Mouse (Mus musculus) limb, embryonic 14.5 days (tissue): ENCODE results near the gene Akt2. TPM values are rescaled to one million over a fixed set of nuclear protein-coding genes. Genes with fewer than 3 reads are reported as not detected.

Experiments
- ATAC-seq: fragments of 200-750 bp; cut with Nextera tagmentation; 2 replicates; pipeline ENCODE4 v1.8.0; 2017; ENCODE audit warnings: low read depth, moderate number of reproducible peaks, moderate TSS enrichment; ENCODE audit not compliant: low FRiP score
- DNase-seq: peaks from one replicate; pipeline ENCODE4 v3.0.0-alpha.2; 2015; ENCODE audit warnings: low spot score
- H3K27ac ChIP-seq: fragments of 300-500 bp; sonication (generic); replicated peaks from 2 replicates; pipeline ENCODE4 v1.5.1; 2014; ENCODE audit warnings: low read depth, mild to moderate bottlenecking, low read length, moderate library complexity, mixed read lengths
- H3K27me3 ChIP-seq: fragments of 300-500 bp; sonication (generic); 2 replicates; pipeline ENCODE4 v1.6.1; 2014; ENCODE audit warnings: low read length, mixed read lengths; ENCODE audit not compliant: control insufficient read depth, insufficient read depth
- H3K36me3 ChIP-seq: fragments of 300-500 bp; sonication (generic); 2 replicates; pipeline ENCODE4 v1.6.1; 2014; ENCODE audit warnings: mild to moderate bottlenecking, low read length, moderate library complexity, mixed read lengths; ENCODE audit not compliant: control insufficient read depth, insufficient read depth
- H3K4me1 ChIP-seq: fragments of 300-500 bp; sonication (generic); 2 replicates; pipeline ENCODE4 v1.6.1; 2014; ENCODE audit warnings: antibody characterized with exemption, low read length, mixed read lengths; ENCODE audit not compliant: control insufficient read depth, insufficient read depth
- H3K4me2 ChIP-seq: fragments of 300-500 bp; sonication (generic); replicated peaks from 2 replicates; pipeline ENCODE4 v1.6.1; 2014; ENCODE audit warnings: low read depth, mild to moderate bottlenecking, low read length, moderate library complexity; ENCODE audit not compliant: severe bottlenecking
- H3K4me3 ChIP-seq: fragments of 300-500 bp; sonication (generic); replicated peaks from 2 replicates; pipeline ENCODE4 v1.5.1; 2014; ENCODE audit warnings: low read length
- H3K9ac ChIP-seq: fragments of 300-500 bp; sonication (generic); 2 replicates; pipeline ENCODE4 v1.6.1; 2014; ENCODE audit warnings: mild to moderate bottlenecking, low read depth, low read length, moderate library complexity; ENCODE audit not compliant: severe bottlenecking
- H3K9me3 ChIP-seq: fragments of 300-500 bp; sonication (generic); 2 replicates; pipeline ENCODE4 v1.6.1; 2016; ENCODE audit warnings: low read length; ENCODE audit not compliant: control insufficient read depth
- POLR2A ChIP-seq: fragments of 200-500 bp; IDR thresholded peaks from 2 replicates; pipeline ENCODE4 v1.8.0; 2012; ENCODE audit warnings: inconsistent platforms, mild to moderate bottlenecking, moderate library complexity, borderline replicate concordance; ENCODE audit not compliant: insufficient read depth, insufficient read length; ENCODE audit errors: extremely low read depth
- WGBS: fragments of 180-500 bp; shearing (Covaris S2); extraction: QIAGEN DNeasy Blood & Tissue Kit; methylation state at CpG from one replicate; pipeline ENCODE4 v1.1.7; 2014; 5-methylcytosine and 5-hydroxymethylcytosine counted together
- polyA plus RNA-seq, 2 experiments: library from polyadenylated mRNA; depleted of rRNA in 1 of 2; stranded (reverse) in 1 of 2; unstranded in 1 of 2; fragments of >200 nt; fragmentation: Nextera tagmentation in 1 of 2; extraction: Ambion mirVana in 1 of 2; gene quantifications; 2 replicates each; pipeline versions ENCODE4 v1.2.1 to v1.2.3; 2012 to 2014

Akt2 gene
- polyA plus RNA-seq, 2 experiments, result 96.6 to 112 TPM

DNA sequence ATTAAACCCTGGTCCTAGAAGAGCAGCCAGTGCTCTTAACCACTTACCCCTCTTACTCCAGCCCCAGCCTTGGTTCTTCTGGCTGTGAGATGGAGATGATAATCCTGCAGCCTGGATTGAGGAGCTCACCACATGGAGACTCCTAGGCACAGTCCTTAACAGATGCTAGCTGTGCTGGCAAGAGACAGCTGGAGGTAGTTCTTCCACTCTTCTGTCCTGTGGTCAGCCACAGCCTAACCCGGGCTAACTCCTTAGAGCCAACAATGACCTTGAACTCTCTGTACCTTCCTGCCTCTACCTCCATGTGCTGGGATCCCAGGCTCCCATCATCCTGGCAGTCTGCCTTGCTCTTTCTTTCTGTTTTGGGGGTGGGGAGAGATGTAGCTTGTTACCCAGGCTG is 30.4 kb upstream of the Akt2 start:
- no peaks in the 10 kb centered on the region for H3K4me1 ChIP-seq
- no peak overlapping the region; the same call in 1 of the 2 replicates for H3K27ac ChIP-seq
- H3K4me2 ChIP-seq, result no peak overlapping the region
- WGBS, result 92% methylated on average over 1 of the region's 1 CpGs
- no peak overlapping the region for H3K9ac ChIP-seq
- TF ChIP-seq POLR2A, result no peak
- H3K4me3 ChIP-seq, result no peak overlapping the region
- no peak for DNase-seq
- H3K27me3 ChIP-seq, result no peaks in the 10 kb centered on the region
- peaks cover 75% of the 10 kb centered on the region for H3K36me3 ChIP-seq
- no peak for ATAC-seq
- H3K9me3 ChIP-seq, result no peaks in the 10 kb centered on the region

DNA sequence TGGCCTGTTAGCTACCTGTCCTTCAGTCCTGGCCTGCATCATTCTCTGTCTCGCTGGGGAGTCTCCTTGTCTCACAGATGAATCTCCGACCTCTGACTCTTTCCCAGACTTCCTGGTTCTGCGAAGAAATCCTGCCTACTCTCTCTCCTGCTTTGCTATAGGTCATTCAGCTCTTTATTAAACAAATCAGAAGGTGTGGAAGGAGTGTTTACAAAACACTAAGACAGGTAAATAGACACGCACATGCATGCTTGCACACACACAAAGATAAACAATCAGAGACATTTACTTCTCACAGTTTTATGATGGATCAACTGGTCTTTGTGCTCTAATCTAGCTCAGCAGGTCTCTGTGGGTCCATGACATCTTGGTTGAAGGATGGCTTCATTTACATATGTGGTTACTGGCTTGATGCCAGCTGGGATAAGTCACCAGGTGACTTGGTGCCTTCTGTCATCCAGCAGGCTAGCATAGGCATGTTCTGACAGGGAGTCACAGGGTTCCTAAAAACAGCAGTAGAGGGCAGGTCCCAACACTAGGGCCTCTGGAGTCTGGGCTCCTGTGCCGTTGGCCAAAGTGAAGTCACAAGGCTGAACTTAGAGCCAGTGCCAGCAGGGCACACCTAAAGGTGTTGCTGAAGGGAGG is 21.6 kb upstream of the Akt2 start:
- peaks cover 73% of the 10 kb centered on the region for H3K36me3 ChIP-seq
- whole genome bisulfite sequencing, result 83% methylated on average over 5 of the region's 5 CpGs
- TF ChIP-seq POLR2A, result no peak
- ATAC-seq (no peak), DNase-seq (peak; percentile 21)
- H3K4me1 ChIP-seq, result no peaks in the 10 kb centered on the region
- H3K27ac ChIP-seq, result no peak overlapping the region
- H3K27me3 ChIP-seq, result no peaks in the 10 kb centered on the region
- no peak overlapping the region for H3K4me3 ChIP-seq
- H3K9ac ChIP-seq, result no peak overlapping the region
- H3K9me3 ChIP-seq, result no peaks in the 10 kb centered on the region
- no peak overlapping the region for H3K4me2 ChIP-seq

DNA sequence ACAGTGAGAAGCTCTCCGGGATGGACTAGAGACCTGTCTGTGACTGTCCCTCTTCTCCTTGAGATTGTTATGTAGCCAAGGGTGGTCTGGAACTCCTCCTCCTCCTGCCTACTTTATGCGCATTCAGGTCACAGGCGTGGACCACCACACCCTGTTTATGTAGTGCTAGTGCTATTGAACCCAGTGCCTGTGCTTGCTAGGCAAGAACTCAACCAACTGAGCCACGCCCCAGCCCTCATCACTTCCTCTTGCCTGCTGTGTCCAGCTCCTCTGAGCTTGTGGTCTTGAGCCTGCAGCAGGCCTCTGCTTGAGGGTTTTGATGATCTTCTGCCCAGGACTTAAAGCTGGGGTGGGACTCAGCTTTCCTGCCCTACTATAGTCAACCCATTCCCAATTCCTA is 19.2 kb upstream of the Akt2 start:
- H3K36me3 ChIP-seq, result peaks cover 78% of the 10 kb centered on the region
- 86% methylated on average over 4 of the region's 4 CpGs for WGBS

DNA sequence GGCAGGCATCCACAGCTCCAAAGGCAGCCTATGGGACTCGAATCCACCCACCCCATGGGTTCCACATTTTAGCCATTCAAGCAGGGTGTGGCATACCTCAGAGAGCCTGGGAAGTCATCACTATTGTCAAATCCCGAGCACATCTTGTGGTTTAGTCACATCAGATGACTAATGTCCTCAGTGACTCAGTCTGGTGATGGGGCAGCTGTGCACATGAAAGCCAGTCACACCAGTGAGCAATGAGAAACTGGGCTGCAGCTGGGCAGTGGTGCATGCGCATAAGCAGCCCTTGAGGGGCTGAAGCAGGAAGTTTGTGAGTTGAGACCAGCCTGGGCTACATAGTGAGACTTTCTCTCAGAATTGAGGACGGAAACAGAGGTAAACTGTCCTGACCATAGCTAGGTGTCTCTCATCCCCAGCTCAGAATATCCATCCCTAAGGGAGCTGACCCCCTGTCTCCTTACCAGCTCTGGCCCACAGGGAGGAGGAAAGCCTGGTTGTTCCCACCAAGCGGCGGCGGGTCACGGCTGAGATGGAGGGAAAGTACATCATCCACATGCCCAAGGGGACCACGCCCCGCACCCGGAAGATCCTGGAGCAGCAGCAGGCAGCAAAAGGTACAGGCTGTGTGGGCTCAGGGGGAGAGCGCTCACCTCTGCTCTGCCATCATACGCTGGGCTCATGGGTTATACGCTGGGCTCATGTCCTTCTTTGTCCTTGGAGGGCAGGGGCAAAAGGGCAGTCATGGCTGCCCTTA is 17.1 kb upstream of the Akt2 start:
- no peak for TF ChIP-seq POLR2A
- Histone ChIP-seq H3K4me2 (no peak overlapping the region), H3K27me3 (no peaks in the 10 kb centered on the region), H3K9ac (no peak overlapping the region), H3K9me3 (no peaks in the 10 kb centered on the region), H3K27ac (no peak overlapping the region), H3K36me3 (peaks cover 79% of the 10 kb centered on the region), H3K4me3 (no peak overlapping the region), H3K4me1 (no peaks in the 10 kb centered on the region)
- ATAC-seq (no peak), DNase-seq (no peak)
- 91% methylated on average over 14 of the region's 14 CpGs for WGBS

More for the DNA sequence above, 19.2 kb upstream of the Akt2 start:
- Histone ChIP-seq H3K4me3 (no peak overlapping the region), H3K27me3 (no peaks in the 10 kb centered on the region), H3K9ac (no peak overlapping the region), H3K4me2 (no peak overlapping the region), H3K27ac (no peak overlapping the region), H3K4me1 (no peaks in the 10 kb centered on the region), H3K9me3 (no peaks in the 10 kb centered on the region)
- no peak for DNase-seq
- ATAC-seq, result no peak
- no peak for TF ChIP-seq POLR2A

DNA sequence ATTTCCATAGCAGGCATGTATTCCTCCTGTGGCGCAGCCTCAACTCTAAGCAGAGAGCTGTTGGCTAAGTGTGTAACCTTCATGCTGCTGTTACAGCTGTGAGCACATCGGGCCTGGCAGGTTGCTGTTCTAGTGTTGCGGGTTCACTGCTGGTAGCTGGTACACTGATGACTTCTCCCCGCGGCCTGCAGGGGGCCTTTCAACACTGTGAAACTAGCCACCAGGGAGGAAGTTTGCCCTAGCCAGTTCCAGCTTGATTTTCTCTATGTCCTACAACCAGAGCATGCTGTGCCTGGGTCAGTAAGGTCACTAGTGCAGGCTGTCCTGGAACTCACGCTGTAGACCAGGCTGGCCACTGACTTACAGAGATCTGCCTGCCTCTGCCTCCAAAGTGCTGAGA is 14.4 kb upstream of the Akt2 start:
- ATAC-seq, result no peak
- Histone ChIP-seq H3K4me3 (no peak overlapping the region), H3K9ac (no peak overlapping the region), H3K36me3 (peaks cover 85% of the 10 kb centered on the region), H3K27me3 (no peaks in the 10 kb centered on the region), H3K9me3 (no peaks in the 10 kb centered on the region), H3K4me1 (no peaks in the 10 kb centered on the region), H3K27ac (no peak overlapping the region), H3K4me2 (no peak overlapping the region)
- no peak for DNase-seq
- TF ChIP-seq POLR2A, result no peak
- WGBS, result 71% methylated on average over 6 of the region's 6 CpGs
